Mouse (Mus musculus): ENCODE results near the gene Irf5. TPM values are rescaled to one million over a fixed set of nuclear protein-coding genes. Genes with fewer than 3 reads are reported as not detected.

The Irf5 gene
- total RNA-seq, 2 experiments from 2014 or later, result 3.4 to 4.7 TPM

Other genes starting within 250 kb of the Irf5 start
- gene Fam71f2, start 247.0 kb upstream of the Irf5 start, total RNA-seq (2021), result not detected
- not detected for gene Fam71f1, start 207.5 kb upstream of the Irf5 start, total RNA-seq (2021)
- gene Calu, start 178.6 kb upstream of the Irf5 start, total RNA-seq (2021), result 100 to 1,000 TPM; 327 to 353 TPM
- gene Opn1sw, start 138.2 kb upstream of the Irf5 start, total RNA-seq (2021), result not detected
- gene Ccdc136, start 130.3 kb upstream of the Irf5 start, total RNA-seq (2021), result 1 to 10 TPM; 6.1 to 7.9 TPM
- gene Flnc, start 93.4 kb upstream of the Irf5 start, total RNA-seq (2021), result 100 to 1,000 TPM; 214 to 246 TPM
- 100 to 1,000 TPM; 118 to 124 TPM for gene Atp6v1f, start 58.9 kb upstream of the Irf5 start, total RNA-seq (2021)
- gene Atp6v1fnb, start 55.2 kb upstream of the Irf5 start, total RNA-seq (2021), result not detected
- 10 to 100 TPM; 18.9 to 19.9 TPM for gene Kcp, start 18.7 kb upstream of the Irf5 start, total RNA-seq (2021)
- 10 to 100 TPM; 42.5 to 48.5 TPM for gene Tnpo3, start 83.3 kb downstream of the Irf5 start, total RNA-seq (2021)
- gene Tspan33, start 167.6 kb downstream of the Irf5 start, total RNA-seq (2021), result 1 to 10 TPM in 1 of 2 experiments, under 1 TPM in 1; 0.82 to 1.1 TPM
- 10 to 100 TPM; 24.2 to 27.3 TPM for gene Smo, start 208.9 kb downstream of the Irf5 start, total RNA-seq (2021)
- 10 to 100 TPM; 14.9 to 18.0 TPM for gene Ahcyl2, start 241.4 kb downstream of the Irf5 start, total RNA-seq (2021)

All from heart, postnatal 10 days (tissue).